Mouse (Mus musculus): ENCODE measurements around the gene Hmg20a. TPM values are rescaled to one million over a fixed set of nuclear protein-coding genes. Genes with fewer than 3 reads are reported as not detected.

Hmg20a gene
- polyA plus RNA-seq, 1 experiment from 2014 or later = 53.3 TPM

GRCm38 (mm10) chr9:56495795-56496232 lies 77.4 kb downstream of the Hmg20a start:
- H3K9me3 ChIP-seq (replicated peaks; ENCODE audit: control insufficient read depth, low read length) = no peaks in the 10 kb centered on the region
- no peaks in the 10 kb centered on the region for H3K27me3 ChIP-seq (ENCODE audit: control insufficient read depth, insufficient read depth, low read length)
- H3K9ac ChIP-seq (ENCODE audit: low read depth, low read length) = no peak overlapping the region
- H3K4me2 ChIP-seq = no peak overlapping the region
- H3K4me3 ChIP-seq (ENCODE audit: low read depth, low read length) = no peak overlapping the region
- ATAC-seq (replicated peaks; ENCODE audit: insufficient number of reproducible peaks, low FRiP score, low TSS enrichment) = no peak
- peak overlapping the region; percentile 46; the same call in 1 of the 2 replicates for H3K27ac ChIP-seq (ENCODE audit: low read depth, low read length)
- H3K36me3 ChIP-seq (ENCODE audit: control insufficient read depth, insufficient read depth, low read length) = peaks cover 17% of the 10 kb centered on the region
- 46% methylated on average over 5 of the region's 5 CpGs for WGBS (ENCODE audit: insufficient replicate concordance)
- peaks cover 36% of the 10 kb centered on the region for H3K4me1 ChIP-seq (ENCODE audit: control insufficient read depth, insufficient read depth, low read length)

- no peaks in the 10 kb centered on the region for H3K27me3 ChIP-seq (ENCODE audit: control insufficient read depth, insufficient read depth, low read length)
- H3K4me3 ChIP-seq (ENCODE audit: low read depth, low read length) = no peak overlapping the region
- 86% methylated on average over 5 of the region's 5 CpGs for WGBS (ENCODE audit: insufficient replicate concordance)
- no peak overlapping the region for H3K9ac ChIP-seq (ENCODE audit: low read depth, low read length)
- H3K4me2 ChIP-seq = no peak overlapping the region
- peaks cover 38% of the 10 kb centered on the region for H3K4me1 ChIP-seq (ENCODE audit: control insufficient read depth, insufficient read depth, low read length)
- ATAC-seq (replicated peaks; ENCODE audit: insufficient number of reproducible peaks, low FRiP score, low TSS enrichment) = no peak
- H3K36me3 ChIP-seq (ENCODE audit: control insufficient read depth, insufficient read depth, low read length) = peaks cover 12% of the 10 kb centered on the region
- peak overlapping the region; percentile 73 for H3K27ac ChIP-seq (ENCODE audit: low read depth, low read length)
- H3K9me3 ChIP-seq (replicated peaks; ENCODE audit: control insufficient read depth, low read length) = no peaks in the 10 kb centered on the region
Observed at GRCm38 (mm10) chr9:56496567-56496966, 78.2 kb downstream of the Hmg20a start.

- H3K4me1 ChIP-seq (ENCODE audit: control insufficient read depth, insufficient read depth, low read length) = peaks cover 45% of the 10 kb centered on the region
- peak overlapping the region; percentile 73 for H3K27ac ChIP-seq (ENCODE audit: low read depth, low read length)
- no peak for ATAC-seq (replicated peaks; ENCODE audit: insufficient number of reproducible peaks, low FRiP score, low TSS enrichment)
- no peaks in the 10 kb centered on the region for H3K9me3 ChIP-seq (replicated peaks; ENCODE audit: control insufficient read depth, low read length)
- no peak overlapping the region for H3K4me3 ChIP-seq (ENCODE audit: low read depth, low read length)
- H3K36me3 ChIP-seq (ENCODE audit: control insufficient read depth, insufficient read depth, low read length) = peaks cover 10% of the 10 kb centered on the region; the same call in 1 of the 2 replicates
- 0 out of 2 replicates have a peak overlapping the region, but pooled peaks have one; percentile 22 for H3K4me2 ChIP-seq
- WGBS (ENCODE audit: insufficient replicate concordance) = 51% methylated on average over 5 of the region's 5 CpGs
- H3K27me3 ChIP-seq (ENCODE audit: control insufficient read depth, insufficient read depth, low read length) = no peaks in the 10 kb centered on the region
- H3K9ac ChIP-seq (ENCODE audit: low read depth, low read length) = no peak overlapping the region
Observed at GRCm38 (mm10) chr9:56497181-56497864, 78.9 kb downstream of the Hmg20a start.

- WGBS (ENCODE audit: insufficient replicate concordance) = 85% methylated on average over 8 of the region's 8 CpGs
- Histone ChIP-seq H3K4me1 (ENCODE audit: control insufficient read depth, insufficient read depth, low read length) (peaks cover 60% of the 10 kb centered on the region), H3K27me3 (ENCODE audit: control insufficient read depth, insufficient read depth, low read length) (no peaks in the 10 kb centered on the region), H3K36me3 (ENCODE audit: control insufficient read depth, insufficient read depth, low read length) (peaks cover 6% of the 10 kb centered on the region; the same call in 1 of the 2 replicates), H3K27ac (ENCODE audit: low read depth, low read length) (no peak overlapping the region), H3K9ac (ENCODE audit: low read depth, low read length) (no peak overlapping the region), H3K4me2 (no peak overlapping the region), H3K4me3 (ENCODE audit: low read depth, low read length) (no peak overlapping the region), H3K9me3 (replicated peaks; ENCODE audit: control insufficient read depth, low read length) (no peaks in the 10 kb centered on the region)
- ATAC-seq (replicated peaks; ENCODE audit: insufficient number of reproducible peaks, low FRiP score, low TSS enrichment) = no peak
Observed at GRCm38 (mm10) chr9:56499324-56500067, 81.1 kb downstream of the Hmg20a start.

GRCm38 (mm10) chr9:56500893-56501590 lies 82.6 kb downstream of the Hmg20a start:
- no peaks in the 10 kb centered on the region for H3K27me3 ChIP-seq (ENCODE audit: control insufficient read depth, insufficient read depth, low read length)
- H3K9ac ChIP-seq (ENCODE audit: low read depth, low read length) = no peak overlapping the region
- 64% methylated on average over 8 of the region's 8 CpGs for WGBS (ENCODE audit: insufficient replicate concordance)
- H3K9me3 ChIP-seq (replicated peaks; ENCODE audit: control insufficient read depth, low read length) = no peaks in the 10 kb centered on the region
- ATAC-seq (replicated peaks; ENCODE audit: insufficient number of reproducible peaks, low FRiP score, low TSS enrichment) = no peak
- H3K4me2 ChIP-seq = no peak overlapping the region
- no peaks in the 10 kb centered on the region for H3K36me3 ChIP-seq (ENCODE audit: control insufficient read depth, insufficient read depth, low read length)
- H3K27ac ChIP-seq (ENCODE audit: low read depth, low read length) = 0 out of 2 replicates have a peak overlapping the region, but pooled peaks have one; percentile 63
- H3K4me1 ChIP-seq (ENCODE audit: control insufficient read depth, insufficient read depth, low read length) = peaks cover 64% of the 10 kb centered on the region
- H3K4me3 ChIP-seq (ENCODE audit: low read depth, low read length) = no peak overlapping the region

- H3K36me3 ChIP-seq (ENCODE audit: control insufficient read depth, insufficient read depth, low read length) = no peaks in the 10 kb centered on the region
- no peaks in the 10 kb centered on the region for H3K9me3 ChIP-seq (replicated peaks; ENCODE audit: control insufficient read depth, low read length)
- no peak for ATAC-seq (replicated peaks; ENCODE audit: insufficient number of reproducible peaks, low FRiP score, low TSS enrichment)
- H3K27ac ChIP-seq (ENCODE audit: low read depth, low read length) = peak overlapping the region; percentile 63
- WGBS (ENCODE audit: insufficient replicate concordance) = 54% methylated on average over 10 of the region's 10 CpGs
- peaks cover 60% of the 10 kb centered on the region for H3K4me1 ChIP-seq (ENCODE audit: control insufficient read depth, insufficient read depth, low read length)
- H3K4me2 ChIP-seq = no peak overlapping the region
- H3K27me3 ChIP-seq (ENCODE audit: control insufficient read depth, insufficient read depth, low read length) = no peaks in the 10 kb centered on the region
- no peak overlapping the region for H3K9ac ChIP-seq (ENCODE audit: low read depth, low read length)
- no peak overlapping the region for H3K4me3 ChIP-seq (ENCODE audit: low read depth, low read length)
Observed at GRCm38 (mm10) chr9:56501721-56502542, 83.5 kb downstream of the Hmg20a start.

GRCm38 (mm10) chr9:56502543-56502971 lies 84.1 kb downstream of the Hmg20a start:
- H3K4me3 ChIP-seq (ENCODE audit: low read depth, low read length) = no peak overlapping the region
- WGBS (ENCODE audit: insufficient replicate concordance) = 46% methylated on average over 8 of the region's 8 CpGs
- ATAC-seq (replicated peaks; ENCODE audit: insufficient number of reproducible peaks, low FRiP score, low TSS enrichment) = no peak
- no peak overlapping the region for H3K4me2 ChIP-seq
- H3K4me1 ChIP-seq (ENCODE audit: control insufficient read depth, insufficient read depth, low read length) = peaks cover 58% of the 10 kb centered on the region
- no peaks in the 10 kb centered on the region for H3K27me3 ChIP-seq (ENCODE audit: control insufficient read depth, insufficient read depth, low read length)
- no peaks in the 10 kb centered on the region for H3K9me3 ChIP-seq (replicated peaks; ENCODE audit: control insufficient read depth, low read length)
- H3K36me3 ChIP-seq (ENCODE audit: control insufficient read depth, insufficient read depth, low read length) = no peaks in the 10 kb centered on the region
- peak overlapping the region; percentile 63; the same call in 1 of the 2 replicates for H3K27ac ChIP-seq (ENCODE audit: low read depth, low read length)
- H3K9ac ChIP-seq (ENCODE audit: low read depth, low read length) = no peak overlapping the region

Measured in heart, embryonic 11.5 days (tissue).